Mouse (Mus musculus): ENCODE data around the gene Gm26992. TPM values are rescaled to one million over a fixed set of nuclear protein-coding genes. Genes with fewer than 3 reads are reported as not detected.
A peak's percentile ranks its signal among the peaks of the same experiment; 100 is the strongest.

Gm26992 gene
- polyA plus RNA-seq, 1 experiment from 2014 or later, result not detected

- no peaks in the 10 kb centered on the region for H3K9me3 ChIP-seq (replicated peaks)
- H3K27ac ChIP-seq, result no peak overlapping the region
- no peak overlapping the region for H3K9ac ChIP-seq
- H3K4me3 ChIP-seq, result peak overlapping the region; percentile 18
- H3K4me2 ChIP-seq, result peak overlapping the region; percentile 47
- peak; percentile 82 for ATAC-seq
- under 1% methylated on average over 17 of the region's 23 CpGs for WGBS (ENCODE audit: insufficient replicate concordance)
- H3K36me3 ChIP-seq, result no peaks in the 10 kb centered on the region
- 0 out of 2 replicates have a peak, but pooled peaks cover 4% of the 10 kb centered on the region for H3K4me1 ChIP-seq
- H3K27me3 ChIP-seq (replicated peaks), result 0 out of 2 replicates have a peak, but pooled peaks cover 3% of the 10 kb centered on the region
Measured at GRCm38 (mm10) chrX:103529185-103529584, 107.4 kb downstream of the Gm26992 start.

Other genes with a start within 250 kb of the Gm26992 start
- gene Nap1l2, start 235.4 kb upstream of the Gm26992 start, polyA plus RNA-seq (2016; fragmentation: Nextera tagmentation; extraction: Ambion mirVana), result 0.24 and 0.27 TPM in 2 replicates
- not detected in 2 replicates for gene Cdx4, start 100.6 kb upstream of the Gm26992 start, polyA plus RNA-seq (2016; fragmentation: Nextera tagmentation; extraction: Ambion mirVana)
- gene Chic1, start 65.5 kb upstream of the Gm26992 start, polyA plus RNA-seq (2016; fragmentation: Nextera tagmentation; extraction: Ambion mirVana), result 0.69 and 0.71 TPM in 2 replicates
- gene Tsx, start 7.5 kb upstream of the Gm26992 start, polyA plus RNA-seq (2016; fragmentation: Nextera tagmentation; extraction: Ambion mirVana), result not detected in 2 replicates
- gene Zcchc13, start 208.6 kb downstream of the Gm26992 start, polyA plus RNA-seq (2016; fragmentation: Nextera tagmentation; extraction: Ambion mirVana), result not detected in 2 replicates